Mouse (Mus musculus) kidney, embryonic 15.5 days (tissue): Measurements from ENCODE around the gene Alkbh1. TPM values are rescaled to one million over a fixed set of nuclear protein-coding genes. Genes with fewer than 3 reads are reported as not detected.
A peak's percentile ranks its signal among the peaks of the same experiment; 100 is the strongest.

Experiments used
- ATAC-seq: fragments of 200-750 bp; cut with Nextera tagmentation; replicated peaks from 2 replicates; pipeline ENCODE4 v1.8.0; 2017; ENCODE audit warnings: moderate TSS enrichment; ENCODE audit not compliant: low FRiP score
- H3K27ac ChIP-seq: fragments of 300-500 bp; sonication (generic); 2 replicates; pipeline ENCODE4 v1.5.1; 2015; ENCODE audit warnings: mild to moderate bottlenecking, inconsistent platforms
- H3K27me3 ChIP-seq: fragments of 300-500 bp; sonication (generic); 2 replicates; pipeline ENCODE4 v1.6.1; 2015; ENCODE audit warnings: inconsistent platforms
- H3K36me3 ChIP-seq: fragments of 300-500 bp; sonication (generic); 2 replicates; pipeline ENCODE4 v1.6.1; 2015; ENCODE audit warnings: inconsistent platforms
- H3K4me1 ChIP-seq: fragments of 300-500 bp; sonication (generic); 2 replicates; pipeline ENCODE4 v1.6.1; 2015; ENCODE audit warnings: inconsistent platforms
- H3K4me2 ChIP-seq: fragments of 300-500 bp; sonication (generic); 2 replicates; pipeline ENCODE4 v1.6.1; 2015; ENCODE audit warnings: moderate library complexity, mild to moderate bottlenecking, inconsistent platforms
- H3K4me3 ChIP-seq: fragments of 300-500 bp; sonication (generic); replicated peaks from 2 replicates; pipeline ENCODE4 v1.5.1; 2015; ENCODE audit warnings: mild to moderate bottlenecking, inconsistent platforms
- H3K9ac ChIP-seq: fragments of 300-500 bp; sonication (generic); 2 replicates; pipeline ENCODE4 v1.6.1; 2015; ENCODE audit warnings: mild to moderate bottlenecking, inconsistent platforms
- H3K9me3 ChIP-seq: fragments of 300-500 bp; sonication (generic); replicated peaks from 2 replicates; pipeline ENCODE4 v1.6.1; 2016; ENCODE audit warnings: inconsistent platforms
- WGBS: fragments of 180-500 bp; shearing (Covaris S2); methylation state at CpG from one replicate; pipeline ENCODE4 v1.1.7; 2015; ENCODE audit warnings: mixed read lengths; 5-methylcytosine and 5-hydroxymethylcytosine counted together
- polyA plus RNA-seq: library from polyadenylated mRNA; unstranded; fragments of >200 nt; fragmentation: Nextera tagmentation; extraction: Ambion mirVana; gene quantifications from 2 replicates; pipeline ENCODE4 v1.2.1, GENCODE M21; 2015

Alkbh1 gene
- polyA plus RNA-seq, 1 experiment from 2014 or later: 61.9 TPM

DNA sequence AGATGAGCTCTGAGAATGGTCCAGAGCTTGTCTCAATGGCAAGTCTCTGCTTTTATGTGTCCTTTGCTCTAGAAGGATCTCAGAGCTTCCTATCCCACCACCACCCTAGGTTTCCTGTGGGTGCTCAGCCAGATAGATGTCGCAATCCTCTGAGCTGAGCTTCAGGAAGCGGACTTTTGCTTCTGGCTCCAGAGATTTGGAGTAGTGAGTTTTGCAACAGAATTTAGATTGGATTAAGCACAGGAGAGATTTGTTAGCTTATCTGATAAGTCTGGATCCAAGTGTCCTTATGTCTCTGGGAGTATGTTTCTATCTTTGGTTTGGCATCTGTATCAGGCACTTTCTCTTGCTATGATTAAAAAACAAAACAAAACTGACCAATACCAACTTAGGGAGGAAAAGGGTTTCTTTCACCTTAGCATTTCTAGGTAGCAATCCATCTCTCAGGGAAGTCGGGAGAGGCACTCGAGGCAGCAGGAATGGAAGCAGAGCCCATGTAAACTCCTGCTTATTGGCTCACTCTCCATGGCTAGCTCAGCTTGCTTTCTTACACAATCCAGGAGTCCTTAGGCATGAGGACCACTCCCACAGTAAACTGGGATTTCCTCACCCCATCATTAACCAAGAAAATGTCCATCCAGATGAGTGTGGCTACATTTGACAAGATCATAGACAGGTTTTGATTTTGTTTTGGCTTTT is 50.2 kb downstream of the Alkbh1 start:
- Histone ChIP-seq H3K4me1 (no peaks in the 10 kb centered on the region), H3K9ac (no peak overlapping the region), H3K4me2 (no peak overlapping the region), H3K4me3 (no peak overlapping the region), H3K27me3 (no peaks in the 10 kb centered on the region), H3K27ac (no peak overlapping the region), H3K36me3 (no peaks in the 10 kb centered on the region), H3K9me3 (no peaks in the 10 kb centered on the region)
- ATAC-seq: no peak
- 74% methylated on average over 4 of the region's 4 CpGs for WGBS

DNA sequence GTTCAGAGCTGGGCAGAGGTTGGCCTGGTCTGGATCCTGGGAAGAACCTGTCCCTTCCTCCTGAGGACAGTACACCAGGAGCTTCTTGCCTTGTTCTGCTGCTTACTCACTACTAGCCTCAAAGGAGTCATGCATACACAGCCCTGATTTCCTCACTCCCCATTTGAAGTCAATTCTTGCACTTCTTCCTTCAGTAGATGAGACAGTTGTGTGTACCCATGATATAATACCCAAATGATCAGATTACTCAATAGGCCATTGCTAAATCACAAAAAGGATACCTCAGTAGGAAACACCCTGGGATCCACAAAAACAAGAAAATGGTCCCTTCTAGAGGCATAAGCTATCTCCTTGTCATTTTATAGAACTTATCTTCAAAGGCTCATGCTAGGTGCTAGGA is 52.5 kb downstream of the Alkbh1 start:
- no peak overlapping the region for H3K4me3 ChIP-seq
- H3K27ac ChIP-seq: no peak overlapping the region
- no peak overlapping the region for H3K9ac ChIP-seq
- H3K4me2 ChIP-seq: no peak overlapping the region
- H3K36me3 ChIP-seq: no peaks in the 10 kb centered on the region
- no peaks in the 10 kb centered on the region for H3K9me3 ChIP-seq
- no peaks in the 10 kb centered on the region for H3K27me3 ChIP-seq
- peaks cover 7% of the 10 kb centered on the region for H3K4me1 ChIP-seq
- no peak for ATAC-seq

DNA sequence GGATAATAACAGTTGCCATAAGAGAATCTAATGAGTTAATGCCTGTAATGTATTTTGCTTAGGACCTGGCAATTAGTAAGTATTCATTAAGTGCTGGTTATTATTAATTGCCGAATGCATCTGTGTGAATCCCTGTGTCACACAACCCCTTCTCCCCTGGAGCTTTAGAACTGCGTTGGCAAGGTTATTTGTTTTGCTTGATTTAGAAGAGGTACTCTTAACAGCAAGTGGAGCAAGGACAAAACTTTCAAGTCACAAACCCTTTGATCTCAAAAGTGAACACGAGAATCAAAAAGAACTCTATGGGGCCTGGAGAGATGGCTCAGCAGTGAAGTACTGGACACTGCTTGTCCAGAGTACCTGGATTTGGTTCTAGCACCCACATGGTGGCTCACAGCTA is 54.6 kb downstream of the Alkbh1 start:
- Histone ChIP-seq H3K36me3 (no peaks in the 10 kb centered on the region), H3K27me3 (no peaks in the 10 kb centered on the region), H3K9ac (0 out of 2 replicates have a peak overlapping the region, but pooled peaks have one; percentile 32), H3K4me1 (peaks cover 13% of the 10 kb centered on the region), H3K4me3 (peak overlapping the region; percentile 99; the same call in 1 of the 2 replicates), H3K9me3 (no peaks in the 10 kb centered on the region), H3K27ac (0 out of 2 replicates have a peak overlapping the region, but pooled peaks have one; percentile 89), H3K4me2 (peak overlapping the region; percentile 94)
- 63% methylated on average over 3 of the region's 3 CpGs for WGBS
- no peak for ATAC-seq

GRCm38 (mm10) chr12:87388122-87388774 is 55.6 kb downstream of the Alkbh1 start, which contains the start of gene Sptlc2:
TSS of gene Sptlc2 (minus strand) at chr12:87388355.
- H3K4me2 ChIP-seq: peak within 1 kb of the TSS; percentile 94
- H3K4me1 ChIP-seq: peaks cover 13% of the 10 kb centered on the region
- H3K36me3 ChIP-seq: no peaks in the 10 kb centered on the region
- WGBS: under 1% methylated on average over 45 of the region's 45 CpGs
- H3K27ac ChIP-seq: peak within 1 kb of the TSS; percentile 89
- no peaks in the 10 kb centered on the region for H3K27me3 ChIP-seq
- peak within 1 kb of the TSS; percentile 90 for H3K9ac ChIP-seq
- no peaks in the 10 kb centered on the region for H3K9me3 ChIP-seq
- ATAC-seq: peak; percentile 99
- peak within 1 kb of the TSS; percentile 99 for H3K4me3 ChIP-seq

DNA sequence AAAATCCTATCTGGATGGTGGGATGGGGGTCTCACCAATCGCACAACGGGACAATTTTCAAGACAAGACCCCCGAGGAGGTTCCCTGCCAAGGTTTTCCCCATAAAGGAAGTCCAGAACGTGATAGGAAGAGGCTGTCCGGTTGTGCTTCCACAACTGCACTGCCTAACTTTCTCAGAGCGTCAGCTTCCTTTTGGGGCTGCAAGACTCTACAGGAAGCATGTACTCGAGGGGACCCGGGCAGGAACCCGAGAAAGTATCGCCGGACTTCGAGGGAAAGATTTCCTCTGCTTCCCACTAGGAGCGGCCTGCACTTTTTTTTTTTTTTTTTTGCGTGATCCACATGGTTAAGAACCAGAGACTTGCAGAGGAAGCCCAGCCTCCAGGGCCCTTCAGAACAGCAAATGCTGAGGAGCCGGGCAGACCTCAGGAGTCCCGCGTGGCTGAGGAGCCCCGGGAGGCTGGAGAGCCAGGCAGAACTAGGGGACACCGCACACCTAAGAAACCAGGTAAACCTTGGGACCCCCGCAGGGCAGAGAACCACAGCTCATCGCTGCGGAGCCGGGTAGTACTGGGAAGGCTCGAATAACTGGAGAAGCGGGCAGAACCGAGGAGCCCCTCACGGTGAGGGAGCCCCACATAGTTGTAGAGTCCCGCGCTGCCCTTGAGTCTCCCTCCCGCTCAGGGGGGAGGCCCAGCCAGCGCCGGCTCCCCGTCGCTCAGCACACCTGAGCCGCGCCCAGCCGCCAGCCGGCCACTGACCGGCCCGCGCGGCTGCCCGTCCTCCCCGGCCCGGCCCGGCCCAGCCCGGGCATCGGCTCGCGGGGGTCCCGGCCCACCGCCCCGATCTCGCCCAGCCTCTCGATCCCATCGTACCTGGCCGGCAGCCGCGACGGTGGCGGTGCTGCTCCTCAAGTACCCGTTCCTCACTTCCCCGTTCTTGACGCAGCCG is 56.4 kb downstream of the Alkbh1 start:
- 1% methylated on average over 65 of the region's 65 CpGs for WGBS
- Histone ChIP-seq H3K36me3 (no peaks in the 10 kb centered on the region), H3K4me3 (peak overlapping the region; percentile 99), H3K9ac (peak overlapping the region; percentile 90), H3K4me2 (peak overlapping the region; percentile 94), H3K27me3 (no peaks in the 10 kb centered on the region), H3K4me1 (peaks cover 13% of the 10 kb centered on the region), H3K9me3 (no peaks in the 10 kb centered on the region), H3K27ac (peak overlapping the region; percentile 87)
- peak; percentile 55 for ATAC-seq

DNA sequence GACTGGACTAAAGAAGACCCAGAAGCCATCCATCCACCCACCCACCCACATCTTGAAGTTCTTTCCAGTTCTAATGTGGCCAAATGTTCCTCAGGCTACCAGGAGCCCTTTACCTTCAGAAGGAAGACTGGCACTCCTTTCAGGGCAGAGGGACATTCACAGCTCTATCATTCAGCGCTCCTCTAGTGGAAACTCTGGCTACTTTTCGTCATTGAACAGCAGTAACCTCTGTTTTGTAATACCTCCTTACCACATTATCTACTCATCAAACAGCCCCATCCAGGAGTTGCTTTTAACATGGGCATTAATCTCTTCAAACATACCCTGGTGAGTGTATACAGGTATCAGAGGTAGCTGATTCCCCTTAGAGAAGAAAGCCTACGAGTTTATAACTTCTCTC is 58.8 kb downstream of the Alkbh1 start:
- Histone ChIP-seq H3K27ac (no peak overlapping the region), H3K36me3 (no peaks in the 10 kb centered on the region), H3K9ac (no peak overlapping the region), H3K4me2 (no peak overlapping the region), H3K4me1 (peaks cover 18% of the 10 kb centered on the region), H3K27me3 (no peaks in the 10 kb centered on the region), H3K9me3 (no peaks in the 10 kb centered on the region), H3K4me3 (no peak overlapping the region)
- no peak for ATAC-seq
- 83% methylated on average over 3 of the region's 3 CpGs for WGBS

DNA sequence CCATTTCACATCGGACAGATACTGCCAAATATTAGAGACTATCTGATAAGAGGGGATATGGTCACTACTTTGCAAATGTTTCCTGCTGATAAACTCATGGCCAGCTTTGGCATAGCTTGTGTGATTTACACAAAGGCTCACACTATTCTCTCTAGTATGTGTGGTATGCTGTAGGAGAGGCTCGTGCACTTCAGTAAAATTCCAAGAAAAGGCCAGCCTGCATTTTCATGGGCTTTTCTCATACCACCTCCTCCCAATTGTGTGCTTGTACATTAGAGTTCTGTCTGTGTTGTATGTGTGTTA is 62.5 kb downstream of the Alkbh1 start:
- H3K36me3 ChIP-seq: no peaks in the 10 kb centered on the region
- no peaks in the 10 kb centered on the region for H3K9me3 ChIP-seq
- no peak overlapping the region for H3K9ac ChIP-seq
- no peak overlapping the region for H3K4me2 ChIP-seq
- H3K4me1 ChIP-seq: peaks cover 11% of the 10 kb centered on the region
- no peak for ATAC-seq
- peak overlapping the region; percentile 41; the same call in 1 of the 2 replicates for H3K27ac ChIP-seq
- no peaks in the 10 kb centered on the region for H3K27me3 ChIP-seq
- WGBS: 58% methylated on average over 2 of the region's 2 CpGs
- no peak overlapping the region for H3K4me3 ChIP-seq

- H3K27me3 ChIP-seq: no peaks in the 10 kb centered on the region
- no peak for ATAC-seq
- H3K4me3 ChIP-seq: no peak overlapping the region
- H3K4me2 ChIP-seq: no peak overlapping the region
- peaks cover 5% of the 10 kb centered on the region; the same call in 1 of the 2 replicates for H3K4me1 ChIP-seq
- WGBS: 77% methylated on average over 10 of the region's 10 CpGs
- no peaks in the 10 kb centered on the region for H3K36me3 ChIP-seq
- peak overlapping the region; percentile 41; the same call in 1 of the 2 replicates for H3K27ac ChIP-seq
- H3K9ac ChIP-seq: no peak overlapping the region
- H3K9me3 ChIP-seq: no peaks in the 10 kb centered on the region
These were observed 63.0 kb downstream of the Alkbh1 start for GRCm38 (mm10) chr12:87380586-87381379.

- H3K36me3 ChIP-seq: no peaks in the 10 kb centered on the region
- H3K9me3 ChIP-seq: no peaks in the 10 kb centered on the region
- H3K4me3 ChIP-seq: no peak overlapping the region
- ATAC-seq: no peak
- H3K9ac ChIP-seq: no peak overlapping the region
- no peaks in the 10 kb centered on the region for H3K27me3 ChIP-seq
- H3K4me2 ChIP-seq: no peak overlapping the region
- H3K27ac ChIP-seq: no peak overlapping the region
- 0 out of 2 replicates have a peak, but pooled peaks cover 5% of the 10 kb centered on the region for H3K4me1 ChIP-seq
- 76% methylated on average over 2 of the region's 2 CpGs for WGBS
These were observed 64.3 kb downstream of the Alkbh1 start for GRCm38 (mm10) chr12:87379496-87379895.
